Comparison of ENCODE assay signal across 19 mouse cellular contexts in the genomic region with DNA sequence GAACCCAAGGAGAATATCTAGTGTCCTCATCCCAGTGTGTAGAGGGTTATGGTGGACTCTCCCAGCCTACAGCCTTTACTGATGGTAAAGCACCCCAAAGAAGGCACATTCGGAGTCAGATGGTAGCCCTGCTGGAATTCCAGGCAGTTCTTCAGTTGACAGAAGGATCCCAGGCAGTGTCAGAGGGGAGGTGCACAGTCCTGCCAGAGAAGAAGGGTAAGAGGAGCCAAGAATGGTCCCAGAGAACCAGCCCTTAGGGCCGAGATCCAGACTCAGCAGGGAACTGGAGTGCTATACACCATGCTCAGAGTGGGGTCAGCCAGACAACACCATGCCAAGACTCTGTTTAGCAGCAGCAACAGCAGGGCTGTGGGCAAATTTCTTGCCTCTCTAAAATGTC.
DNase-seq lines count a peak whose midpoint lies in the region; ATAC-seq lines count a peak whose summit lies in the region.
"Had no signal": no experiment of that assay in that cellular context is flagged by ENCODE, and none has a peak within 500 bp of the region (broad histone marks: within the 10 kb centered on the region; RNA-seq: fewer than 3 reads in every experiment).

No protein-coding gene starts in this region.

- no peaks in the 10 kb centered on the region for H3K4me1 ChIP-seq in forebrain, embryonic 16.5 days (replicated peaks; ENCODE audit: control insufficient read depth, insufficient read depth, low read length)
- H3K4me1 ChIP-seq in forebrain, embryonic 13.5 days: 0 out of 2 replicates have a peak, but pooled peaks cover 4% of the 10 kb centered on the region
- H3K4me1 ChIP-seq in midbrain, embryonic 14.5 days (ENCODE audit: control insufficient read depth, insufficient read depth, low read length): no peaks in the 10 kb centered on the region
- H3K4me1 ChIP-seq: forebrain, embryonic 12.5 days; stomach, embryonic 15.5 days had no signal

- DNase-seq in left cerebral cortex, postnatal 4 days: peak; percentile 84
- DNase-seq in left cerebral cortex, adult 8-10 months (ENCODE audit: low spot score in 2 of 2): no peak
- peak; percentile 97 for DNase-seq in cerebellum, adult 9-11 months
- DNase-seq in gastrocnemius, postnatal 25 days: no peak
- DNase-seq in midbrain, embryonic 14.5 days: no peak
- DNase-seq: adrenal gland, postnatal 36 days; gastrocnemius, postnatal 10 days; heart, adult 11 months; kidney, adult 2 months; lung, postnatal 4 days; right cerebral cortex, adult 18-20 months; thymus, postnatal 25 days had no signal

- 55% methylated on average over 2 of the region's 2 CpGs for whole genome bisulfite sequencing in forebrain, embryonic 16.5 days
- 61% methylated on average over 2 of the region's 2 CpGs for WGBS in forebrain, embryonic 13.5 days
- 67% methylated on average over 2 of the region's 2 CpGs for WGBS in midbrain, embryonic 14.5 days

- no peak overlapping the region for H3K9ac ChIP-seq in forebrain, embryonic 16.5 days (replicated peaks; ENCODE audit: low read depth, low read length)
- H3K9ac ChIP-seq in forebrain, embryonic 13.5 days: no peak overlapping the region
- no peak overlapping the region for H3K9ac ChIP-seq in midbrain, embryonic 14.5 days (replicated peaks; ENCODE audit: low read length)
- H3K9ac ChIP-seq: forebrain, embryonic 12.5 days; neural tube, embryonic 15.5 days; stomach, embryonic 15.5 days had no signal

- H3K9me3 ChIP-seq in forebrain, embryonic 16.5 days (ENCODE audit: control insufficient read depth, low read length): no peaks in the 10 kb centered on the region
- no peaks in the 10 kb centered on the region for H3K9me3 ChIP-seq in forebrain, embryonic 13.5 days (replicated peaks)
- H3K9me3 ChIP-seq in midbrain, embryonic 14.5 days (ENCODE audit: control insufficient read depth, low read length): no peaks in the 10 kb centered on the region
- H3K9me3 ChIP-seq: forebrain, embryonic 12.5 days; neural tube, embryonic 15.5 days; stomach, embryonic 15.5 days had no signal

- 0 out of 2 replicates have a peak, but pooled peaks have one; percentile 15 for ATAC-seq in forebrain, embryonic 16.5 days
- no peak for ATAC-seq in forebrain, embryonic 13.5 days
- no peak for ATAC-seq in midbrain, embryonic 14.5 days (ENCODE audit: low FRiP score, low TSS enrichment)

- no peak overlapping the region for H3K27ac ChIP-seq in forebrain, embryonic 16.5 days (ENCODE audit: low read length)
- H3K27ac ChIP-seq in forebrain, embryonic 13.5 days: no peak overlapping the region
- H3K27ac ChIP-seq in midbrain, embryonic 14.5 days (replicated peaks; ENCODE audit: low read depth, low read length): no peak overlapping the region
- H3K27ac ChIP-seq: forebrain, embryonic 12.5 days; kidney, postnatal 0 days; neural tube, embryonic 15.5 days; stomach, embryonic 15.5 days had no signal

- intact Hi-C loops in left cerebral cortex, postnatal 4 days (cut with DNase I): no loop called here

- no peak overlapping the region for H3K4me3 ChIP-seq in forebrain, embryonic 16.5 days (replicated peaks; ENCODE audit: low read length)
- no peak overlapping the region for H3K4me3 ChIP-seq in forebrain, embryonic 13.5 days
- no peak overlapping the region for H3K4me3 ChIP-seq in midbrain, embryonic 14.5 days (replicated peaks; ENCODE audit: low read depth, low read length)
- H3K4me3 ChIP-seq: forebrain, embryonic 12.5 days; neural tube, embryonic 15.5 days; stomach, embryonic 15.5 days had no signal

- no peaks in the 10 kb centered on the region for H3K27me3 ChIP-seq in forebrain, embryonic 16.5 days (replicated peaks; ENCODE audit: control insufficient read depth, insufficient read depth, low read length)
- H3K27me3 ChIP-seq in forebrain, embryonic 13.5 days: no peaks in the 10 kb centered on the region
- H3K27me3 ChIP-seq in midbrain, embryonic 14.5 days (ENCODE audit: control insufficient read depth, insufficient read depth, low read length): no peaks in the 10 kb centered on the region
- H3K27me3 ChIP-seq: forebrain, embryonic 12.5 days; neural tube, embryonic 15.5 days; stomach, embryonic 15.5 days had no signal

- H3K4me2 ChIP-seq in forebrain, embryonic 16.5 days (ENCODE audit: low read length): no peak overlapping the region
- H3K4me2 ChIP-seq in forebrain, embryonic 13.5 days: no peak overlapping the region
- H3K4me2 ChIP-seq in midbrain, embryonic 14.5 days (ENCODE audit: low read length): no peak overlapping the region
- H3K4me2 ChIP-seq: forebrain, embryonic 12.5 days; heart, embryonic 11.5 days; neural tube, embryonic 15.5 days; stomach, embryonic 15.5 days had no signal

- no peaks in the 10 kb centered on the region for H3K36me3 ChIP-seq in forebrain, embryonic 16.5 days (ENCODE audit: control insufficient read depth, insufficient read depth)
- no peaks in the 10 kb centered on the region for H3K36me3 ChIP-seq in forebrain, embryonic 13.5 days (ENCODE audit: poor library complexity, severe bottlenecking)
- no peaks in the 10 kb centered on the region for H3K36me3 ChIP-seq in midbrain, embryonic 14.5 days (ENCODE audit: control insufficient read depth, insufficient read depth, low read length)
- H3K36me3 ChIP-seq: forebrain, embryonic 12.5 days; neural tube, embryonic 15.5 days; stomach, embryonic 15.5 days had no signal

Comparison
In these comparisons a context has a peak if more than half of its experiments do, and no peak if none do; other contexts are left out.
1. DNase-seq: peak in left cerebral cortex, postnatal 4 days (single experiment) and cerebellum, adult 9-11 months (single experiment); none in left cerebral cortex, adult 8-10 months (0 of 2), gastrocnemius, postnatal 25 days (single experiment) and midbrain, embryonic 14.5 days (single experiment).